Mouse (Mus musculus): ENCODE data around the gene Gpr25. TPM values are rescaled to one million over a fixed set of nuclear protein-coding genes. Genes with fewer than 3 reads are reported as not detected.
A peak's percentile ranks its signal among the peaks of the same experiment; 100 is the strongest.

Gene Gpr25
- total RNA-seq, 1 experiment: not detected

DNA sequence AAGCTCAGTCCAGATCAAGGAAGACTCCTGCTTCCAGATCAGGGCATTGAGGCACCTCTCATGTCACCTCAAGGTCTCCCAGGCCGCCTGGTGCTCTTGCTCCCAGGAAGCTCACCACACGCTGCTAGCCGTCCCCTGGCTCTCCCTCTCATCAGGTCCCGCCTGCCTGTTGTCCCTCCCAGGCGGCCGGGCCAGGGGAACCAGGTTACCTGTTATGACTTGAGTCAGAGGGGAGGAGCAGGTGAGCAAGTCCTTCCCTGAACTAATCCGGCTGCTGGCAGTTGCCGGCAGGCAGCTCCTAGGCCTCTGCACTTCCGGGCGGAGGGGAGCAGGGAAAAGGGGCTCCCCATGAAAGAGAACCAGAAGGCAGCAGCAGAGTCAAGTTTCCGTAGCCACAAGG is 30.5 kb downstream of the Gpr25 start:
- peaks cover 23% of the 10 kb centered on the region for H3K36me3 ChIP-seq (ENCODE audit: control insufficient read depth, insufficient read depth, low read length, poor library complexity, severe bottlenecking)
- peak overlapping the region; percentile 46; the same call in 1 of the 2 replicates for H3K9ac ChIP-seq (ENCODE audit: insufficient read depth, low read depth, low read length, poor library complexity, severe bottlenecking)
- in situ Hi-C loops (cut with MboI; ENCODE audit: low sequenced_read_pairs in 2 of 2, unreplicated experiment in 2 of 2): no loop called here
- peak overlapping the region in 1 of 2 experiments; percentile 35; a peak in 1 of 4 replicates for H3K4me3 ChIP-seq (ENCODE audit: insufficient read depth in 1 of 2, low read depth in 1 of 2, low read length in 2 of 2, poor library complexity in 1 of 2, severe bottlenecking in 1 of 2)
- no peaks in the 10 kb centered on the region for H3K9me3 ChIP-seq (ENCODE audit: control insufficient read depth, insufficient read depth, low read depth, low read length)
- no peak for DNase-seq (ENCODE audit: low read depth, low spot score)
- peaks cover 7 to 40% of the 10 kb centered on the region in 2 experiments; a peak in 3 of 4 replicates for H3K4me1 ChIP-seq (ENCODE audit: control insufficient read depth in 2 of 2, insufficient read depth in 2 of 2, low read length in 2 of 2, poor library complexity in 1 of 2)
- H3K27ac ChIP-seq (ENCODE audit: insufficient read depth, low read depth, low read length, poor library complexity, severe bottlenecking): peak overlapping the region; percentile 4; the same call in 1 of the 2 replicates
- TF ChIP-seq MAFK (IDR thresholded peaks at IDR 0.05; ENCODE audit: insufficient read depth, low read depth, low read length) (no peak), ZC3H11A (IDR thresholded peaks at IDR 0.05; ENCODE audit: borderline replicate concordance, low read depth, low read length) (no peak), CHD2 (IDR thresholded peaks at IDR 0.05; ENCODE audit: low read depth, low read length) (no peak)

DNA sequence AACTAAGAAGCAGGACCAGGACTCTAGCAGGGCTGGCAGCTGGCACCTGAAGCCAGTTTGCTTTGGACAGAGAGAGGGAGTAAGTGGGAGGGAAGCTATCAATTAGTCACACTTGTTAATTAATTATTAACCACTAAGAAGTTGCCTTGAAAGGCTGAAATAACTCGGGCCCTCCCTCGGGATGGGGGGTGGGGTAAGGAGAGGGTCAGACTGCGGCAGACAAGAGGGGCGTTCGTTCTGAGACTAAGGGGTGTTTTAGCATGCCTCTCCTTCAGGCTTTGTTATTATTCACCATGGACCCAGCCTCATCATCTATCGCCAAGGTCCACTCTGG is 31.7 kb downstream of the Gpr25 start:
- no peak overlapping the region; the same call in 1 of the 2 replicates for H3K9ac ChIP-seq (ENCODE audit: insufficient read depth, low read depth, low read length, poor library complexity, severe bottlenecking)
- no peak for DNase-seq (ENCODE audit: low read depth, low spot score)
- TF ChIP-seq HCFC1 (IDR thresholded peaks at IDR 0.05; ENCODE audit: borderline replicate concordance, insufficient read depth, low read length) (no peak), CHD2 (IDR thresholded peaks at IDR 0.05; ENCODE audit: low read depth, low read length) (no peak), MAFK (IDR thresholded peaks at IDR 0.05; ENCODE audit: insufficient read depth, low read depth, low read length) (no peak), ZC3H11A (IDR thresholded peaks at IDR 0.05; ENCODE audit: borderline replicate concordance, low read depth, low read length) (no peak), ZNF384 (IDR thresholded peaks at IDR 0.05; ENCODE audit: low read depth, low read length) (no peak)
- in situ Hi-C loops (cut with MboI; ENCODE audit: low sequenced_read_pairs in 2 of 2, unreplicated experiment in 2 of 2): no loop called here
- H3K4me1 ChIP-seq (ENCODE audit: control insufficient read depth in 2 of 2, insufficient read depth in 2 of 2, low read length in 2 of 2, poor library complexity in 1 of 2): peaks cover 5 to 42% of the 10 kb centered on the region in 2 experiments; a peak in 3 of 4 replicates
- H3K4me3 ChIP-seq (ENCODE audit: insufficient read depth in 1 of 2, low read depth in 1 of 2, low read length in 2 of 2, poor library complexity in 1 of 2, severe bottlenecking in 1 of 2): no peak overlapping the region
- no peak overlapping the region for H3K27ac ChIP-seq (ENCODE audit: insufficient read depth, low read depth, low read length, poor library complexity, severe bottlenecking)
- H3K9me3 ChIP-seq (ENCODE audit: control insufficient read depth, insufficient read depth, low read depth, low read length): no peaks in the 10 kb centered on the region
- peaks cover 33% of the 10 kb centered on the region for H3K36me3 ChIP-seq (ENCODE audit: control insufficient read depth, insufficient read depth, low read length, poor library complexity, severe bottlenecking)

DNA sequence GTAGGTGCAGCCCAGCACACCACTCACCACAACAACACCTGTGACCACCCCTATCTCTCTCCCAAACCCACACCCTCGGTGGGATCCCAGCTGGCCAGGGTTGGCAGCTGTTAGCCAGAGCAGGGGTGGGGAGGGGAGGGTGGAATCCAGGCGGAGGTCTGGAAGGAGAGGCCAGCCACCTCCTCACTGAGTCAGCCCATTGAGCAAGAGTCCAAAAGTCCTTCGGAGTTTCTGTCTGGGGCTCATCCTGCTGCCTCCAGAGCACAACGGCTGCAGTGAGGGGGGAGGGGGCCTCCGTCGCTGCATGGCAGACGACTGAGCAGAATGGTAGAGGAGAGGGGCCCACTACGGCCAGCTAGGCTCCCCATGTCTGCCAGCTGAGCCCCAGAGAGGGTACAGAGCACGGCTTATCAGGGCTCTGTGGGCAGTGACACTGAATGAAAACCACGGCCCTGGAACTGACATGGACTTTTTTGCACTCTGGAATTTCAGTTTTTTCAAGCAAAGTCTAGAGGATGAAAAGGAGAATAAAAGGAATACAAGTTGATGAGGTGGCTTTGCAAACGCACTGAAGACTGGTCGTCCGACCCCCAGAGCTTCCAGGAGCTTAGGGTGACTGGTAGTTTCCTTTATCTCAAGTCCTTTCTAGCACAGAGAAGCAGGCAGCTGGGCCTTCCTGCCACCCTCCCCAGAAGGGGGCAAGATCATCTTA is 32.2 kb downstream of the Gpr25 start:
- H3K9ac ChIP-seq (ENCODE audit: insufficient read depth, low read depth, low read length, poor library complexity, severe bottlenecking): no peak overlapping the region; the same call in 1 of the 2 replicates
- DNase-seq (ENCODE audit: low read depth, low spot score): no peak
- TF ChIP-seq ZC3H11A (IDR thresholded peaks at IDR 0.05; ENCODE audit: borderline replicate concordance, low read depth, low read length) (no peak), MAFK (IDR thresholded peaks at IDR 0.05; ENCODE audit: insufficient read depth, low read depth, low read length) (no peak), HCFC1 (IDR thresholded peaks at IDR 0.05; ENCODE audit: borderline replicate concordance, insufficient read depth, low read length) (no peak), CHD2 (IDR thresholded peaks at IDR 0.05; ENCODE audit: low read depth, low read length) (no peak), ZNF384 (IDR thresholded peaks at IDR 0.05; ENCODE audit: low read depth, low read length) (no peak)
- in situ Hi-C loops (cut with MboI; ENCODE audit: low sequenced_read_pairs in 2 of 2, unreplicated experiment in 2 of 2): no loop called here
- no peak overlapping the region for H3K4me3 ChIP-seq (ENCODE audit: insufficient read depth in 1 of 2, low read depth in 1 of 2, low read length in 2 of 2, poor library complexity in 1 of 2, severe bottlenecking in 1 of 2)
- no peaks in the 10 kb centered on the region for H3K9me3 ChIP-seq (ENCODE audit: control insufficient read depth, insufficient read depth, low read depth, low read length)
- peaks cover 5 to 42% of the 10 kb centered on the region in 2 experiments; a peak in 3 of 4 replicates for H3K4me1 ChIP-seq (ENCODE audit: control insufficient read depth in 2 of 2, insufficient read depth in 2 of 2, low read length in 2 of 2, poor library complexity in 1 of 2)
- no peak overlapping the region for H3K27ac ChIP-seq (ENCODE audit: insufficient read depth, low read depth, low read length, poor library complexity, severe bottlenecking)
- peaks cover 36% of the 10 kb centered on the region for H3K36me3 ChIP-seq (ENCODE audit: control insufficient read depth, insufficient read depth, low read length, poor library complexity, severe bottlenecking)

DNA sequence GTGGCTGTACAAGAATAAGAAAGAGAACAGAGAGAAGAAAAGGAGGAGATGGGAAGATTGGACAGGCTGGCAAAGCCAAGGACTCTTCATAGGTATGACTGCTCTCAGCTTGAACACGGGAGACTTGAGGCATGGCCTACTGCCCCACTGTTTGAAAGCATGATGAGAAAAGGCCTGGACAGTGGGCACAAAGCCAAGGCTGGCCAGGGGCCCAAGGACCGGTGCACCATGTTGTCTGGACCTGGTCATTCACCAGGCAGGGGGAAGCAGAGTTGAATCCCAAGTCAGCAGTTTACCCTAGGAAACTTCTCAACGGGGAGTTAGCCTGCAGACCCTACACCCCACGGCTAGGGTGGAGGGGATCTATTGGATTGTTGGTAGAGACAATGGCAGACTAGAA is 32.8 kb downstream of the Gpr25 start:
- Histone ChIP-seq H3K9ac (ENCODE audit: insufficient read depth, low read depth, low read length, poor library complexity, severe bottlenecking) (no peak overlapping the region), H3K4me3 (ENCODE audit: insufficient read depth in 1 of 2, low read depth in 1 of 2, low read length in 2 of 2, poor library complexity in 1 of 2, severe bottlenecking in 1 of 2) (no peak overlapping the region), H3K9me3 (ENCODE audit: control insufficient read depth, insufficient read depth, low read depth, low read length) (no peaks in the 10 kb centered on the region), H3K27ac (ENCODE audit: insufficient read depth, low read depth, low read length, poor library complexity, severe bottlenecking) (no peak overlapping the region), H3K4me1 (ENCODE audit: control insufficient read depth in 2 of 2, insufficient read depth in 2 of 2, low read length in 2 of 2, poor library complexity in 1 of 2) (peaks cover 5 to 42% of the 10 kb centered on the region in 2 experiments; a peak in 3 of 4 replicates), H3K36me3 (ENCODE audit: control insufficient read depth, insufficient read depth, low read length, poor library complexity, severe bottlenecking) (peaks cover 39% of the 10 kb centered on the region)
- TF ChIP-seq ZC3H11A (IDR thresholded peaks at IDR 0.05; ENCODE audit: borderline replicate concordance, low read depth, low read length) (no peak), HCFC1 (IDR thresholded peaks at IDR 0.05; ENCODE audit: borderline replicate concordance, insufficient read depth, low read length) (no peak), MAFK (IDR thresholded peaks at IDR 0.05; ENCODE audit: insufficient read depth, low read depth, low read length) (no peak), ZNF384 (IDR thresholded peaks at IDR 0.05; ENCODE audit: low read depth, low read length) (no peak), CHD2 (IDR thresholded peaks at IDR 0.05; ENCODE audit: low read depth, low read length) (no peak)
- in situ Hi-C loops (cut with MboI; ENCODE audit: low sequenced_read_pairs in 2 of 2, unreplicated experiment in 2 of 2): no loop called here
- no peak for DNase-seq (ENCODE audit: low read depth, low spot score)

All from ES-E14 (cell line).